Mouse (Mus musculus) neural tube, embryonic 12.5 days (tissue): ENCODE measurements around the gene Lyz1. TPM values are rescaled to one million over a fixed set of nuclear protein-coding genes. Genes with fewer than 3 reads are reported as not detected.
"Not testable (repeated sequence)": the region's sequence is repeated elsewhere in the genome, so short reads cannot be mapped to it uniquely, and the experiment has no call there.

Experiments
- ATAC-seq: fragments of 200-750 bp; cut with Nextera tagmentation; 2 replicates; pipeline ENCODE4 v1.8.0; 2017; ENCODE audit warnings: low read depth, mild to moderate bottlenecking, moderate TSS enrichment, moderate library complexity; ENCODE audit not compliant: low FRiP score
- H3K27ac ChIP-seq: fragments of 300-500 bp; sonication (generic); 2 replicates; pipeline ENCODE4 v1.5.1; 2016
- H3K27me3 ChIP-seq: fragments of 300-500 bp; sonication (generic); replicated peaks from 2 replicates; pipeline ENCODE4 v1.6.1; 2016; ENCODE audit warnings: mild to moderate bottlenecking
- H3K36me3 ChIP-seq: fragments of 300-500 bp; sonication (generic); 2 replicates; pipeline ENCODE4 v1.6.1; 2016; ENCODE audit warnings: mild to moderate bottlenecking
- H3K4me1 ChIP-seq: fragments of 300-500 bp; sonication (generic); 2 replicates; pipeline ENCODE4 v1.6.1; 2016
- H3K4me2 ChIP-seq: fragments of 300-500 bp; sonication (generic); replicated peaks from 2 replicates; pipeline ENCODE4 v1.6.1; 2016; ENCODE audit warnings: mild to moderate bottlenecking
- H3K4me3 ChIP-seq: fragments of 300-500 bp; sonication (generic); 2 replicates; pipeline ENCODE4 v1.5.1; 2016
- H3K9ac ChIP-seq: fragments of 300-500 bp; sonication (generic); 2 replicates; pipeline ENCODE4 v1.6.1; 2016; ENCODE audit warnings: mild to moderate bottlenecking
- H3K9me3 ChIP-seq: fragments of 300-500 bp; sonication (generic); 2 replicates; pipeline ENCODE4 v1.6.1; 2016; ENCODE audit warnings: mild to moderate bottlenecking
- WGBS: fragments of 180-500 bp; shearing (Covaris S2); methylation state at CpG from one replicate; pipeline ENCODE4 v1.1.7; 2016; 5-methylcytosine and 5-hydroxymethylcytosine counted together
- polyA plus RNA-seq: library from polyadenylated mRNA; unstranded; fragments of >200 nt; fragmentation: Nextera tagmentation; extraction: Ambion mirVana; gene quantifications from 2 replicates; pipeline ENCODE4 v1.2.1, GENCODE M21; 2016

The Lyz1 gene
- polyA plus RNA-seq, 1 experiment from 2014 or later, result not detected

DNA sequence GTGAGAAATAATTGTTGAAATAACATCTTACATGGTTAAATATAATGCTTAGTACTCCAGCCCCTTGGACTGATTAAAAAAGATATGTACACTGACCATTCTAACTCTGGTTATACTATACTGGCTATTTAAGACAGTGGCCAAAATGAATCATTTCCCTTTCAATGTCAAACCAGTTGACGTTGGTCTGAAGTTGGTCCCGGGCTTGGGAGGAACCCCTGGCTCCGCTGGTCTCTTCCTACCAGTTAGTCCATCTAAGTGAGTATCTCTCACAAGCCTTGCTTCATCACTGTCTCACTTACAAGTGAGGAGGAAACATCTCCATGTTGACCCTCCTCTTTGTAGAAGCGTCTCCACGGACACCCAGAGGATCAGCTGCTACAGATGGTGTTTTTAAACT lies 11.7 kb upstream of the Lyz1 start:
- Histone ChIP-seq H3K4me2 (no peak overlapping the region), H3K9me3 (no peaks in the 10 kb centered on the region), H3K27me3 (no peaks in the 10 kb centered on the region), H3K9ac (no peak overlapping the region), H3K4me1 (no peaks in the 10 kb centered on the region), H3K27ac (no peak overlapping the region), H3K4me3 (no peak overlapping the region), H3K36me3 (no peaks in the 10 kb centered on the region)
- WGBS, result 90% methylated on average over 5 of the region's 5 CpGs
- ATAC-seq, result no peak

DNA sequence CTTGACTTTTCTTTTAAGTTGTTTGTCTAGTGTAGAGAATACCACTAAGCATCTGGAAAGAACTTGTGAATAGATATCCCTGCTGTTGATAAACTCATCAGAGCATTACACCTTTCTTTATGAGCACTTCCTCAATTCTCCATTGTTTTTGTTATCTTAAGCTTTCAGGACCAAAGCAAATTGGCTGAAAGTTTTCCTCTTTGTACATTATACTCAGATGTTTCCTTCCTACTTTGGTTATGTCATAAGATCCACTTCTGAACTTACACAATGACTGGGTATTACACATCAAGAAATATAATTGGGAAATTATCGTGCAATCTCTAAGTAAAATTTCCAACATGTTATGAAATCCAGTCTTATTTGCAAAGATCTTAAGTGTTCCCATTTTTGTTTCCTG lies 9.0 kb upstream of the Lyz1 start:
- ATAC-seq, result no peak
- Histone ChIP-seq H3K4me3 (no peak overlapping the region), H3K4me2 (no peak overlapping the region), H3K9me3 (no peaks in the 10 kb centered on the region), H3K27me3 (no peaks in the 10 kb centered on the region), H3K9ac (no peak overlapping the region), H3K36me3 (no peaks in the 10 kb centered on the region), H3K27ac (no peak overlapping the region), H3K4me1 (no peaks in the 10 kb centered on the region)
- 89% methylated on average over 1 of the region's 1 CpGs for WGBS

DNA sequence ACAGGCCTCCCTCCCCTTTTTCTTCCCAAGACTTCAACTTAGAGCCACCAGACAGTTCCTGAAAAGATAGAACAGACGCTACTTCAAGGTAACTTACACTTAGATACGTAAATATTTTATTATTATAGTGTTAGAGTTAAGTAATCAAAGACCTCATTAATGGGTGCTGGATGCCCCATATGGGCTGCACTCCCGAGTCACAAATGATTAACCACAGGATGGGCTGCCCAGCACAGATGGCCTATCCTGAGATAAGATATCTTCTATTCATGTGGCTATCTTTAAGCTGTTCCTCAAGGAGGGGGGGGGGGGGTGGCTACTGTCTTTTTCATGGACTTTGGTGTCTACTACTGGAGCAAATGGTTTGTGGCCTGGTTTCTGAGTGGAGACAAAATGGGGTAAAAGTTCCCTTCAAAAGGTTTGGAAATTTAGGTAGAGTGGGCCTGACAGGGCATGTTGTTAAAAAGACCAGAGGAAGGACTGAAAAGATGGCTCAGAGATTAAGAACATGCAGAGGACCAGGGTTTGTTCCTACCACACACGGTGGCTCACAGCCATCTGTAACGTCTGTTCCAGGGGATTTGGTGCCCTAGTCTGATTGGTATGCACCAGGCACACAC lies 7.3 kb upstream of the Lyz1 start:
- Histone ChIP-seq H3K27me3 (no peaks in the 10 kb centered on the region), H3K27ac (no peak overlapping the region), H3K4me1 (no peaks in the 10 kb centered on the region), H3K36me3 (no peaks in the 10 kb centered on the region), H3K4me3 (no peak overlapping the region), H3K9ac (no peak overlapping the region), H3K4me2 (no peak overlapping the region), H3K9me3 (no peaks in the 10 kb centered on the region)
- WGBS, result 81% methylated on average over 5 of the region's 5 CpGs
- no peak for ATAC-seq

DNA sequence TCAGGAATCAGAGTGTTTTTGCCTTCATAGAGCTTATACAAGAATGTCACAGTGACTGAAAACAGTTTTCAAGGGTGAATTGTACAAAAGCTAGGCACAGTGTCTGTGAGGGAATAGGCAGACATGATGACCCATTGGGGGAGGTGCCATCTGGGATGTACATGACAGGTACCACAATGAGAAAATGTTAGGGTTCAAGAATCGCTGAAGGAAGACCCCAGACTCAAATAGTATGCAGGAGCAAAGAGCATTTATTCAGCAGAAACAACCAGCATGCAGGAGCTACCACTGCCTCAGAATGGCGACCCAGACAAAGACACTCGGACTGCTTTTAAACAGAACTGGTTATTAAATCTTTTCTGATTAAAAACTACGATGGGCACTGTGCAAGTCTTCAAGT lies 6.4 kb upstream of the Lyz1 start:
- H3K27me3 ChIP-seq, result no peaks in the 10 kb centered on the region
- 84% methylated on average over 4 of the region's 4 CpGs for WGBS
- H3K4me2 ChIP-seq, result no peak overlapping the region
- H3K9ac ChIP-seq, result no peak overlapping the region
- ATAC-seq, result no peak
- no peaks in the 10 kb centered on the region for H3K36me3 ChIP-seq
- no peak overlapping the region for H3K27ac ChIP-seq
- H3K4me3 ChIP-seq, result no peak overlapping the region
- H3K9me3 ChIP-seq, result no peaks in the 10 kb centered on the region
- H3K4me1 ChIP-seq, result no peaks in the 10 kb centered on the region

DNA sequence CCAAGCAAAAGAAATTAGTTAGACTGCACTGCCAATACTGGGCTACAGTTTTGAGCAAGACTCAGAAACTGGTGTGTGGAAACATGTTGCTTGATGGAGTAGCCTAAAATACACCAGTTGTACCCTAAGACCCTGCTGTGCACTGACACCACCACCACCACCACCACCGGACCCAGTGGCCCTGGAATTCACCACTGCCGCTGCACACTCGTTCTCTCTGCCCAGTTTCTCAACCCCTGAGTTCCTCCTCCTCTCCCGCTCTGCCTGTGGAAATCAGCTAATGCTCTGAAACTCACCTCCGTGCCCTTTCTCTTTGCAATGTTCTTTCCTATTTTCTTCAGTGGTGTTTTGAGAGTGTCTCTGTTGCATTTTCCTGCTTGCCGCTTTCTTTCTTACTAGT lies 5.7 kb upstream of the Lyz1 start:
- no peak overlapping the region for H3K9ac ChIP-seq
- 84% methylated on average over 6 of the region's 6 CpGs for WGBS
- H3K27ac ChIP-seq, result no peak overlapping the region
- no peak for ATAC-seq
- H3K4me3 ChIP-seq, result no peak overlapping the region
- no peak overlapping the region for H3K4me2 ChIP-seq
- H3K9me3 ChIP-seq, result no peaks in the 10 kb centered on the region
- H3K27me3 ChIP-seq, result no peaks in the 10 kb centered on the region
- no peaks in the 10 kb centered on the region for H3K4me1 ChIP-seq
- no peaks in the 10 kb centered on the region for H3K36me3 ChIP-seq

DNA sequence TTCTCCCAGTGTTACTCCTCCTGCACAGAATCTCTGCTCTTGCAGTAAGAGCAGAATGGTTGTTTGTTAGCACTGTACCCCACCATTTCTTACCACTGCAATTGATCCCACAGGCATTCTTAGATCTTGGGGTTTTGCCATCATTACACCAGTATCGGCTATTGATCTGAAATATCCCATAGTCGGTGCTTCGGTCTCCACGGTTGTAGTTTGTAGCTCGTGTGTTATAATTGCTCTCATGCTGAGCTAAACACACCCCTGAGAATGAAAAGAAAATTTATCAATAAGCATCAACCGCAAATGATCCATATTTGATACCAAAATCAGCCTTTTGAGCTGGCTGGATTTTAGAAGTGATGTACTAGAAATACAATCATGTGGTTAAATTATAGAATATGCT lies 1.7 kb downstream of the Lyz1 start:
- 88% methylated on average over 6 of the region's 6 CpGs for WGBS

DNA sequence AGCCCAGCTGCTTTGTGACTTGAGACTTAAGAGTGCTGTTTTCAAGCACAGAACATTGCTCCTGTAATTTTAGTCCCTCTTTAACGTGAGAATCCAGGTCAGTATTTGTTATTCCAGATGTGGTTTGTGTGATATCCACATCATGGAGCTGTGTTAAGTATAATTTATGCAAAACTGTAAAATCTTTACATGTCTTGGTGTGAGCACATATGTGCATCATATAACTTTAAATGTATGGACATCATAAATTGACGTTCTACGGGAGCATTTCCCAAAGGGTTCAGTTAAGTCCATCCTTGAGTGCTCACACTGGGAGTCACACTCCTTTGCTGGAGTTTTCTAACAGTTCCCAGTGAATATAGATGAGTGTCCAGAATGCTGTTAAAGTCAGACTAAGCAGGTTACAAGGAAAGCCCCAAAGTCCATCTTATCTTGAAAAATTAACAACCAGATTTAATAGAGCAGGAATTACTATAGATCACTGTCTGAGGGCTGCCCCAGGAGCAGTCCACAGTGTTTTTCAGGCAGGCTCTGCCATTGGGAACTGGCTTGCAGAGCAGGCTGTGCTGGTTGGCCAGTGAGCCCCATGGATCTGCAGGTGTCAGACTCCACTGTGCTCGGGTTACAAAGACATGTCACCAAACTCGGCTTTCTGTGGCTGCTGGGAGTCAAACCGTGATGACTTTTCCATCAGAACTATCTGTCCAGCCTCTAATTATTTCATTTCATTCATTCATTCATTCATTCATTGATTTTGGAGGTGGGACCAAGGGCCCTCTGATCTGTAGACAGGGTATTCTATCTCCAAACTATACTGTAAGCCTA lies 2.4 kb downstream of the Lyz1 start:
- Histone ChIP-seq H3K27ac (no peak overlapping the region), H3K9ac (no peak overlapping the region), H3K4me2 (no peak overlapping the region), H3K27me3 (no peaks in the 10 kb centered on the region), H3K4me1 (no peaks in the 10 kb centered on the region), H3K4me3 (no peak overlapping the region), H3K9me3 (no peaks in the 10 kb centered on the region), H3K36me3 (no peaks in the 10 kb centered on the region)
- 57% methylated on average over 6 of the region's 6 CpGs for whole genome bisulfite sequencing
- no peak for ATAC-seq

More for the DNA sequence above, 1.7 kb downstream of the Lyz1 start:
- not testable (repeated sequence) for H3K27me3 ChIP-seq, H3K9ac ChIP-seq, H3K36me3 ChIP-seq, ATAC-seq, H3K9me3 ChIP-seq, H3K4me2 ChIP-seq, H3K4me1 ChIP-seq, H3K27ac ChIP-seq, H3K4me3 ChIP-seq

DNA sequence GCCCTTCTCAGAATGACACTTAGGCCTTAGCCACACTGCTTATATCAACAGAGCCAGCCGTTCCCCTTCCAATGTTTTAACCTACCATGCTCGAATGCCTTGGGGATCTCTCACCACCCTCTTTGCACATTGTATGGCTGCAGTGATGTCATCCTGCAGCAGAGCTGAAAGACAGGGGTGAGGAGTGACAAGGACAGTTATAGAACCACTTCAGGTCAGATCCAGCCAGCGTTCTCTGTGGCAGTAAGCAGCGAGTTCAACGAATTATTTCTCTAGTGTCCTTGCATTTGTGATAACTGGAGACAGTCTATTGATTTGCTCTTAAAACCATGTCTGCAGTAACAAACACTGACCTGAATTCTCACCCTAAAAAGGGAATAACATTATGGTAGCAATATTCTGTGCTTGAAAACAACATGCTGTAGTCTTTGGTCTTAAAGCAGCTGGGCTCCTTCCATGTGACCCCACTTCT lies 3.6 kb downstream of the Lyz1 start:
- ATAC-seq, H3K27me3 ChIP-seq, H3K4me3 ChIP-seq: not testable (repeated sequence)

DNA sequence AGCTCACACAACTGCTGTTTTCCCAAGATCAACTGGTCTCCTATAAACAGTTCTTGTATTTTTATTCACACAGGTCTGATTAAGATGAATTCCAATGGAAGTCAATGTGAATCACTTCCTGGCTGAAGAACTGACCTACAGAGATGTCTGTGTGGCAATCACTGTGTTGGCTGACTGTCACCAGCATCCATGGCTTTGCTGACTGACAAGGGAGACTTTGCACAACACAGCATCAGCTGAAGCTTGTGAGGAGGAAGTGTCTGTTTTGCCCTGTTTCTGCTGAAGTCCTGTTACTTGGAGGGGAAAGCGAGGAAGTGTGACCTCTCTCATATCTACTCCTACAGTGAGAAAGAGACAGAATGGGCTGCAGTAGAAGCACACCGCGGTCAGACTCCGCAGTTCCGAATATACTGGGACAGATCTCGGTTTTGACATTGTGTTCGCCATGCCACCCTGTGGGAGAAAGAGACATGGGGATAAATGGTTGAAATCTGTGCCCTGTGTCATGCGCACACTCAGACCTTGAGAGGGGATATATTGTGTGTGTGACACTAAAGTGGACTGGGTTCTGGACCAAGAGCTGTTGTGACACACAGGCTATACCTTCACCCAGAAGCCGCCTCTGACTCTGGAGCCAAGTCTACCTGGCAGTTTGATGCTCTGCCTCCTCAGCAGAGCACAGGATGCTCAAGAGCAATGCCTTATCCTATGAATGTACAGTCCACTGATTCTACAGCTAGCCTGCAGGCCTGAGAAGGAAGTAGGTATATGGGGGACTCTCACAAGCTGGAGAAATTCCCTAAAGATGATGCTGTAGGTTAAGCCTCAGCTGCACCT lies 4.3 kb downstream of the Lyz1 start:
- Histone ChIP-seq H3K36me3 (no peaks in the 10 kb centered on the region), H3K9me3 (no peaks in the 10 kb centered on the region), H3K4me3 (no peak overlapping the region), H3K27ac (no peak overlapping the region), H3K9ac (no peak overlapping the region), H3K27me3 (no peaks in the 10 kb centered on the region), H3K4me2 (no peak overlapping the region), H3K4me1 (no peaks in the 10 kb centered on the region)
- no peak for ATAC-seq
- 88% methylated on average over 9 of the region's 9 CpGs for WGBS

More for the DNA sequence above, 3.6 kb downstream of the Lyz1 start:
- 81% methylated on average over 5 of the region's 5 CpGs for WGBS
- H3K9me3 ChIP-seq, H3K4me2 ChIP-seq, H3K27ac ChIP-seq, H3K4me1 ChIP-seq, H3K36me3 ChIP-seq, H3K9ac ChIP-seq: not testable (repeated sequence)

DNA sequence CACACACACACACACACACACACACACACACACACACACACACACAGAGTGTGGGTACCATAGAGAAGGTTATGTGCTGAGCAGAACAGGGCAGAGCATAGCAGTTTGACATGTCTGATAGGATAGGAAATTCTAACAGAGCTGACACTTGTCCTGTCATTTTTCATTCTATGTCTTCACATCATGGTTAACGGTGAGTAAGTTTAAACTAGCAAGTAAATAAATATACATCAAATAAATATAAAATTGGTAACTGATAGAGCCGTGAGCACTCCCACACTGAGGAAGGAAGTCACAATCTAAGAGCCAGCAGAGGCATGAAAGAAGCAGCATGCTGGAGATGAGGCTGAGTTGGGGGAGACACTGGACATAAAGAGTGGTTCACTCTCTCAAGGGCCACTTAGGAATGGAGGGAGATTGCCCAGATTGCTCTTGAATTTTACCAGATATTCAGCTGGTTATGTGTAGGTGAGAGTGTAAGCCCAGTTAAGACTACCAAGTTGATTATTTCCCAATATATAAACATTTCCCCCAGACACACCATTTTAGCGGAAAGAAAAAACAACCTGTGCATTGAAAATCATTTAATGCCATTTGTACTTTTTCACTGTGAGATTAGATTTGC lies 5.3 kb downstream of the Lyz1 start:
- 86% methylated on average over 3 of the region's 3 CpGs for WGBS
- Histone ChIP-seq H3K9ac (no peak overlapping the region), H3K27ac (no peak overlapping the region), H3K9me3 (no peaks in the 10 kb centered on the region), H3K4me3 (no peak overlapping the region), H3K4me1 (no peaks in the 10 kb centered on the region), H3K4me2 (no peak overlapping the region), H3K27me3 (no peaks in the 10 kb centered on the region), H3K36me3 (no peaks in the 10 kb centered on the region)
- no peak for ATAC-seq

DNA sequence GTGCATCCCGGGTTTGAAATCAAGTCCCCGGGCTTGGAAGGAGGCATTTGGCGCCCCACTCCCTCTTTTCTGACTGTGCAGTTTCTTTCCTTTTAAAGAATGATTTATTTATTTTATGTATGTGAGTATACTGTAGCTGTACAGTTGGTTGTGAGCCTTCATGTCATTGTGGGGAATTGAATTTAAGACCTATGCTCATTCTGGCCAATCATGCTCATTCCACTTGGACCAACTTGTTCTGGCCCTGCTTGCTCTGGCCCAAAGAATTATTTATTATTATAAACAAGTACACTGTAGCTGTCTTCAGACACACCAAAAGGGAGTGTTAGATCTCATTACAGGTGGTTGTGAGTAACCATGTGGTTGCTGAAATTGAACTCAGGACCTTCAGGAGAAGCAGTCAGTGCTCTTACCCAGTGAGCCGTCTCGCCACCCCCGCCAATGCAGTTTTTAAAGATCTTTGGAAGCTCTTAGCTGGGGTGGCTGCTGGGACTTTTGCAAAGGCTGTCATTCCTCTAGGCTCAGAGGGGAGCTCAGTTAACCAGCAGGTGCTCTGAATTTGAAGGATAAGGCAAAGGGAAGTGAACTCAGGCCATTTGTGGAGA lies 6.2 kb downstream of the Lyz1 start:
- Histone ChIP-seq H3K27ac (no peak overlapping the region), H3K4me2 (no peak overlapping the region), H3K4me3 (no peak overlapping the region), H3K9ac (no peak overlapping the region), H3K4me1 (no peaks in the 10 kb centered on the region), H3K36me3 (no peaks in the 10 kb centered on the region), H3K9me3 (no peaks in the 10 kb centered on the region), H3K27me3 (no peaks in the 10 kb centered on the region)
- 93% methylated on average over 6 of the region's 6 CpGs for WGBS
- ATAC-seq, result no peak

DNA sequence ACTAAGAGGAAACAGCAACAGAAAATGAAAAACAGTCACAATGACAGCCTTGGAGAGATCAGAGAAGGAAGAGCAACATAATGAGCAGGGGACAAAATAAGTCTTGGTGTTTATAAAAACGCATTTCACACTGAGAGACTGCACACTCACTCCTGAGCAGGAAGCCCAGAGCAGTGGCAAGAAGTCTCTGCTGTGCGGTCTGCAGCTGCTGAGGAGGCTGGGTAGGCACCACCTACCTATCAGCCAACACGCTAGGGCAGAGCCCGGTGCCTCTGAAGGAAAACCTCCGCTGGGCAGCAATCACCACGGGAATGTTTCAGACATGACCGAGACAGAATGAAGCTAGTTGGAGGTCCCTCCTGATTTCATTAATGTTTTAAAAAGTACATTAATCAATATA lies 7.1 kb downstream of the Lyz1 start:
- H3K9me3 ChIP-seq, H3K9ac ChIP-seq, H3K27ac ChIP-seq, ATAC-seq, H3K4me2 ChIP-seq, H3K27me3 ChIP-seq, H3K4me1 ChIP-seq, H3K36me3 ChIP-seq, H3K4me3 ChIP-seq: not testable (repeated sequence)
- WGBS, result 94% methylated on average over 4 of the region's 7 CpGs
